Mouse (Mus musculus) heart, adult 2 months (tissue): ENCODE results near the gene Syn3.

ENCODE experiments used
- CTCF ChIP-seq: fragments of 200-600 bp; IDR thresholded peaks from 2 replicates; pipeline ENCODE4 v1.8.1; 2022; ENCODE audit warnings: antibody characterized with exemption, mild to moderate bottlenecking, moderate library complexity
- EP300 ChIP-seq: fragments of 200-500 bp; IDR thresholded peaks from 2 replicates; pipeline ENCODE4 v1.6.1; 2011; ENCODE audit warnings: low read depth, low read length, control low read depth; ENCODE audit not compliant: insufficient read depth

DNA sequence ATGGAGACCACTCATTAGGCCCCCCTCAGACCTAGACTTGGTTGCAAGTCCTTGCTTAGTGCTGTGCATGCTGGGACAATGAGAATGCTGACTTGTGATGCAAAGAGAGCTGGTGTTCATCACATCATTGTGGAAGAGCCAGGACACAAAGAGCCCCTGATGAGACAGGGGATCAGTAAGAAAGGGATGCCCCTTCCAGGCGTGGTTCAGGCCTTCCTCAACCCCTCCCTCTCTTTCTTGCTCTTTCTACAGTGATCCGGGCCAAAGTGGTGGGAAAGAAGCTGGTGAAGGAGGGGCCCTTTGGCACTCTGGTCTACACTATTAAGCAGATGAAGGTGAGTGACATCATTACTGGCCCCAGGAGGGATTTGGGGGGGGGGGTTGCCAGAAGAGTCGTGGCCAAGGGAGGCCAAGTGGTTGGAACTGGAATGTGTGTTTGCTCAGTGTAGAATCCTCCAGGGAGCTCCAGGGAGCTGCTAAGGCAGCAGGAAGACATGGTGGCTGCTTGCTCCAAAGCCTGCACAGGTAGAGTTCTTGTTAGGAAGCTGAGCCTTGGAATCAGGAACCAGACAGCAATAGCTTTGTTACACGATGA lies 160.5 kb downstream of the Syn3 start:
- TF ChIP-seq CTCF (no peak), EP300 (no peak)
